Mouse (Mus musculus): ENCODE measurements around the gene Gm9821.

DNA sequence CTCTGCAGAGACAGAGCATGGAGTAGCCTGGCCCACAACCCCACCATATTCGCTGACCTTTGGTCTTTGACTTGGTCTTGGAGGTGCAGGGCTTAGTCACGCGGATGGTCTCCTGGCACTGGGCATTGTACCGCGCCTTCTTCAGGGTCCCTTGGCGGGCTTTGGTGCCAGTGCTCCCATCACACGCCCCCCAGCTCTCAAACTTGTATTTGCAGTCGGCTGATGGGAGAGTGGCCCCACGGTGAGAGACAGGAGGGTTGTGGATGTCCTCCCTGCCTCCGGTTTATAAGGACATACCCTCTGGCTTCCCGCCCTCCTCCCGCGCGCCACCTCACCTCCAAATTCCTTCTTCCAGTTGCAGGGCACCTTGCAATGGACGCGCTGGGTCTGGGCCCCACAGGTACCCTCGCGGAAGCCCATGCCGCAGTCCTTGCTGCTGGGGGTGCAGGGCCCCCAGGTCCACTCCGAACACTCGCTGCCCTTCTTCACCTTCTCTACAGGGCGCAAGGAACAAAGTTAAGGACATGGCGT, 14.7 kb upstream of the Gm9821 start:
- no peak for TF ChIP-seq CTCF (IDR thresholded peaks at IDR 0.05; ENCODE audit: low read depth, low read length)
- TF ChIP-seq POLR2A (IDR thresholded peaks at IDR 0.05; ENCODE audit: extremely low read depth, insufficient read depth, low read length) = no peak

Data from liver, adult 2 months (tissue).